Mouse (Mus musculus) heart, embryonic 16.5 days (tissue): Measurements from ENCODE around the gene Cnksr1. TPM values are rescaled to one million over a fixed set of nuclear protein-coding genes. Genes with fewer than 3 reads are reported as not detected.

Experiments used
- ATAC-seq: fragments of 200-750 bp; cut with Nextera tagmentation; replicated peaks from 2 replicates; pipeline ENCODE4 v1.8.0; 2017; ENCODE audit warnings: moderate number of reproducible peaks; ENCODE audit not compliant: insufficient read depth, low FRiP score; ENCODE audit errors: extremely low read depth
- H3K27ac ChIP-seq: fragments of 300-500 bp; sonication (generic); 2 replicates; pipeline ENCODE4 v1.5.1; 2014; ENCODE audit warnings: mild to moderate bottlenecking, low read length, control low read depth, moderate library complexity
- H3K27me3 ChIP-seq: fragments of 300-500 bp; sonication (generic); 2 replicates; pipeline ENCODE4 v1.6.1; 2014; ENCODE audit warnings: low read length, mixed read lengths; ENCODE audit not compliant: control insufficient read depth, insufficient read depth
- H3K36me3 ChIP-seq: fragments of 300-500 bp; sonication (generic); 2 replicates; pipeline ENCODE4 v1.6.1; 2014; ENCODE audit not compliant: control insufficient read depth, insufficient read depth
- H3K4me1 ChIP-seq: fragments of 300-500 bp; sonication (generic); 2 replicates; pipeline ENCODE4 v1.6.1; 2014; ENCODE audit warnings: low read length, mixed read lengths; ENCODE audit not compliant: control insufficient read depth, insufficient read depth
- H3K4me2 ChIP-seq: fragments of 300-500 bp; sonication (generic); 2 replicates; pipeline ENCODE4 v1.6.1; 2014; ENCODE audit warnings: low read depth, mild to moderate bottlenecking, control low read depth, low read length
- H3K4me3 ChIP-seq: fragments of 300-500 bp; sonication (generic); 2 replicates; pipeline ENCODE4 v1.5.1; 2014; ENCODE audit warnings: mild to moderate bottlenecking, control low read depth, low read length
- H3K9ac ChIP-seq: fragments of 300-500 bp; sonication (generic); 2 replicates; pipeline ENCODE4 v1.6.1; 2014; ENCODE audit warnings: low read length, control low read depth
- H3K9me3 ChIP-seq: fragments of 300-500 bp; sonication (generic); replicated peaks from 2 replicates; pipeline ENCODE4 v1.6.1; 2016; ENCODE audit warnings: low read length; ENCODE audit not compliant: control insufficient read depth
- WGBS: fragments of 180-500 bp; shearing (Covaris S2); extraction: QIAGEN DNeasy Blood & Tissue Kit; methylation state at CpG from one replicate; pipeline ENCODE4 v1.1.7; 2014; 5-methylcytosine and 5-hydroxymethylcytosine counted together
- polyA plus RNA-seq: library from polyadenylated mRNA; unstranded; fragments of >200 nt; fragmentation: Nextera tagmentation; extraction: Ambion mirVana; gene quantifications from 2 replicates; pipeline ENCODE4 v1.2.1, GENCODE M21; 2015

Cnksr1 gene
- polyA plus RNA-seq, 1 experiment from 2014 or later = 1.1 TPM

DNA sequence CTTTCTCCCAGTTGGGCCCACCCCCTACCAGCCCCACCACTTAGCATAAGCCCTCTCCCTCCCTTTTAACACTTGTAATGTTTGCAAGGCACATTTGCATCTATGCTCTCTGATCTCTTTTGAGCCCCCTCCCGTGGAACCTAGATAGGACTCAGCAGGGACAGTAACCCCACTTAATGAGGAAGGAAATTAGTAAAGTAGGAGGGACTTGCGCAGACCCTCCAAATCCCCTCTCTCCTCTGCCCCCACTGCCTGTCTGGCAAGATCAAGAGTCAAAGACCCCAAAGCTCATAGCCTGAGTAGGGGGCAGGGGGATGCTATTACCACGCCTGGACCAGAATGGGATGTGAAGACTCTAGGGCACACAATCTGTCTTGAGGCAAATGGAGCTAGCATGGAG is 16.6 kb upstream of the Cnksr1 start:
- Histone ChIP-seq H3K4me2 (no peak overlapping the region), H3K4me1 (peaks cover 46% of the 10 kb centered on the region), H3K9me3 (no peaks in the 10 kb centered on the region), H3K4me3 (no peak overlapping the region), H3K9ac (no peak overlapping the region), H3K27me3 (peaks cover 34% of the 10 kb centered on the region), H3K36me3 (no peaks in the 10 kb centered on the region), H3K27ac (no peak overlapping the region)
- WGBS = 60% methylated on average over 3 of the region's 3 CpGs
- ATAC-seq = no peak

- WGBS = 5% methylated on average over 13 of the region's 13 CpGs
- H3K27me3 ChIP-seq = peaks cover 39% of the 10 kb centered on the region
- H3K4me2 ChIP-seq = peak within 1 kb of the TSS; percentile 94
These were observed 15.6 kb upstream of the Cnksr1 start, which contains the start of gene Grrp1 for GRCm38 (mm10) chr4:134253722-134254324. TSS of gene Grrp1 (minus strand) at chr4:134254106.

GRCm38 (mm10) chr4:134252911-134253721 is 14.9 kb upstream of the Cnksr1 start:
- peaks cover 44% of the 10 kb centered on the region for H3K27me3 ChIP-seq
- peaks cover 46% of the 10 kb centered on the region for H3K4me1 ChIP-seq
- 43% methylated on average over 15 of the region's 15 CpGs for WGBS

More at GRCm38 (mm10) chr4:134253722-134254324, 15.6 kb upstream of the Cnksr1 start, which contains the start of gene Grrp1:
- H3K9me3 ChIP-seq = no peaks in the 10 kb centered on the region
- H3K27ac ChIP-seq = peak within 1 kb of the TSS; percentile 60
- H3K9ac ChIP-seq = peak within 1 kb of the TSS; percentile 43
- peak within 1 kb of the TSS; percentile 61 for H3K4me3 ChIP-seq
- H3K36me3 ChIP-seq = no peaks in the 10 kb centered on the region
- H3K4me1 ChIP-seq = peaks cover 46% of the 10 kb centered on the region
- no peak for ATAC-seq

DNA sequence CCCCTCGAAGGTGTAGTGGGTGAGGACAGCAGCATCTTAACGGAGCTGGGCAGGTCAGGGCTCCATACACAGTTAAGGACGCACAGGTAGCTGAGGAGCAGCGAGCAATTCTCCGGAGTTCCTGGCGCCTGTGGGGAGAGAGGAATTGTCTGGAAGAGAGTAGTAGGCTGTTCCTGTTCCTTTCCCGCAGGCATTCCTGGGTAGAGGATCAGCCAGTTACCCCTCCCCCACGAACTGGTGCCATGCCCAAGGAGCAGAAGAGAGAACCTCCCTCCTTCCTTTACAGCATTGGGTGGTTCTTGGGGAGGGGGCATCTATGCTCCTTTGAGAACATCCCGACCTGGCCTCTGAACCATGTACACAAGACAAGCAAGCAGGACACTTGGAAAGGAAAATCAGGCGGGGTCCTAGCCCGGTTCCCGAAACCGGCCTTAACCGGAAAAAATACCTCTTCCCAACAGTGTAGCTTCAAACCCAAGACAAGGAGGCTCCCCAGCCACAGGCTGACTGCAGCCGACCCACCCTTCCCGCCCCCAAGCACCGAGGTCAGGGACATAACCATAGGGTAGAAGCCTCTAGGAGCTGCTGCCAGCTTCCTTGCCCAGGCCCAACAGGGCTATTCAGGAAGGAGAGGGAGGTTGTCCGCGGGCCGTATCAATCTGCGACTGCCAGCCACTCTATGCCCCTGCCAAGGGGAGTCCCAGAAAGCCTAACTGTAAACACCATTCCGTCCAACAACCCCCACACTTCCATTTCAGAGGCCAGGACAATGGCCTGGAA is 14.1 kb upstream of the Cnksr1 start:
- Histone ChIP-seq H3K4me1 (peaks cover 46% of the 10 kb centered on the region), H3K9me3 (no peaks in the 10 kb centered on the region), H3K4me3 (peak overlapping the region; percentile 61), H3K9ac (peak overlapping the region; percentile 67), H3K36me3 (no peaks in the 10 kb centered on the region), H3K27me3 (peaks cover 48% of the 10 kb centered on the region), H3K27ac (peak overlapping the region; percentile 12), H3K4me2 (peak overlapping the region; percentile 94)
- ATAC-seq = no peak
- 28% methylated on average over 22 of the region's 22 CpGs for WGBS

More at GRCm38 (mm10) chr4:134252911-134253721, 14.9 kb upstream of the Cnksr1 start:
- no peaks in the 10 kb centered on the region for H3K9me3 ChIP-seq
- ATAC-seq = no peak
- peak overlapping the region; percentile 61 for H3K4me3 ChIP-seq
- peak overlapping the region; percentile 94 for H3K4me2 ChIP-seq
- peak overlapping the region; percentile 43 for H3K9ac ChIP-seq
- H3K36me3 ChIP-seq = no peaks in the 10 kb centered on the region
- H3K27ac ChIP-seq = peak overlapping the region; percentile 60

DNA sequence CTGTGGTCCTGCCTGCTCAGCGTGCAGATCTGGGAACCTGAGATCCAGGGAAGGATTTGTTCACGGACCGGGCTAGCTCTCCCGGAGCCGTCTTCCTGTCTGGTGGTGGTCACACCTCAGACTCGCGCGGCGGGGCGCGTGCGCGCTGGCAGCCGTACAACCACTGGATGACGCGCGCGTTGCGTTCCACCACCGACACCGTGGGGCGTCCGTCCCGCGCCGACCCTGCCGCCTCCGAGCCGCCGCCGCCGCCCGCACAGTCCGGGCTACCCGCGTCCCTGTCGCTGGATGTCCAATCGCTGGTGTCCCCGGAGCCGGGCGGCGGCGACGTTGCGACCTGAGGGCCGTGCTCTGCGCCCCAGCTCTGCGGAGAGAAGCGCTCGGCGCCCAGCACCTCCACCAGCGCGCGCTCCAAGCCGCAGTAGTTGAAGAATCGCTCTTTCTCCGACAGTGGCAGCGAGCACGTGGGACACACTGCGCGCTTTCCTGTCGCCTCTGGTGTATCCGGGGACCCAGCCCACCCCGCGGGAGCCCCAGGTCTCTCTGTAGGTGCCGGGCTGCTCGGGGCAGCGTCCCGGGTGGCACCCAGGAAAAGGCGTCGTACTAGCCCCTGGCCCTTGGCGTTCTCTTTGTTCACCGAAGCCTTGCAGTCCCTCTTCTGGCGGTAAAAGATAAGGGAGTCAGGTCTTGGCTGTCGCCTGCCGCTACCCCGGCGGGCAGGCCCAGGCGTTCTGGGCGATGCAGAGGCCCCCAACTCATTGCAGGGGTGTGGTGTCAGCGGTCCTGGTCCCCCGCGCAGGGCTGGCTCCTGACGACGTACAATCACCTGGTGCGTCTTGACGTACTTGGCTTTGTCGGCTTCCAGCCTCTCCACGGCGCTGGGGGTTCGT is 13.3 kb upstream of the Cnksr1 start:
- peak overlapping the region; percentile 11; the same call in 1 of the 2 replicates for H3K27ac ChIP-seq
- H3K4me3 ChIP-seq = peak overlapping the region; percentile 61
- H3K27me3 ChIP-seq = peaks cover 53% of the 10 kb centered on the region
- H3K4me2 ChIP-seq = peak overlapping the region; percentile 94
- H3K4me1 ChIP-seq = peaks cover 40% of the 10 kb centered on the region
- no peak; the same call in 1 of the 2 replicates for ATAC-seq
- no peaks in the 10 kb centered on the region for H3K36me3 ChIP-seq
- peak overlapping the region; percentile 67 for H3K9ac ChIP-seq
- no peaks in the 10 kb centered on the region for H3K9me3 ChIP-seq
- WGBS = 2% methylated on average over 91 of the region's 91 CpGs

DNA sequence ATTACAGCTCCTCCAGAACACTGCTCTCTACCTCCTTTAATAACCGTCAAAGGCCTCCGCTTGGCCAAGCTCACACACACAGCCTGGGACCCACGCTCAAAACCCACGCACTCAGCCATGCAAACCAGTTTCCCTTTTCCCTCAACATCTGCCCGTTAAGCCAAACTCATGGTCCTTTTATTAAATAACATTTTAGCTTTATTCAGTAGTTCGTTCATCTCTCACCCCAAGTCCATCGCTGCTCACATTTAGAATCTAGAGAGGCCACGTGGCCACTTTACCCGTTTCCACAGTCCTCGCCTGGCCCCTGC is 12.7 kb upstream of the Cnksr1 start:
- WGBS = 20% methylated on average over 10 of the region's 10 CpGs
- no peak for ATAC-seq
- H3K9me3 ChIP-seq = no peaks in the 10 kb centered on the region
- no peaks in the 10 kb centered on the region for H3K36me3 ChIP-seq
- peak overlapping the region; percentile 67 for H3K9ac ChIP-seq
- H3K27ac ChIP-seq = no peak overlapping the region
- peaks cover 53% of the 10 kb centered on the region for H3K27me3 ChIP-seq
- H3K4me1 ChIP-seq = peaks cover 38% of the 10 kb centered on the region
- H3K4me2 ChIP-seq = peak overlapping the region; percentile 94
- peak overlapping the region; percentile 61 for H3K4me3 ChIP-seq

- Histone ChIP-seq H3K9ac (no peak overlapping the region), H3K4me2 (peak overlapping the region; percentile 94), H3K27ac (no peak overlapping the region), H3K9me3 (no peaks in the 10 kb centered on the region), H3K36me3 (no peaks in the 10 kb centered on the region), H3K27me3 (peaks cover 53% of the 10 kb centered on the region), H3K4me1 (peaks cover 38% of the 10 kb centered on the region), H3K4me3 (peak overlapping the region; percentile 61)
- ATAC-seq = no peak
- 18% methylated on average over 27 of the region's 27 CpGs for WGBS
These were observed 12.1 kb upstream of the Cnksr1 start for GRCm38 (mm10) chr4:134250116-134250929.
